Mouse (Mus musculus): Measurements from ENCODE around the gene Deup1. TPM values are rescaled to one million over a fixed set of nuclear protein-coding genes. Genes with fewer than 3 reads are reported as not detected.
"Not testable (repeated sequence)": the region's sequence is repeated elsewhere in the genome, so short reads cannot be mapped to it uniquely, and the experiment has no call there.

Deup1 gene
- polyA plus RNA-seq, 3 experiments from 2014 or later, result 0.20 to 0.70 (median 0.70) TPM

- ATAC-seq, result peak; percentile 41
Observed at GRCm38 (mm10) chr9:15587157-15587854, 40.4 kb downstream of the Deup1 start.

GRCm38 (mm10) chr9:15585956-15586355 lies 41.8 kb downstream of the Deup1 start:
- no peak for ATAC-seq

GRCm38 (mm10) chr9:15584209-15584608 lies 43.5 kb downstream of the Deup1 start:
- ATAC-seq, result no peak

- no peak for ATAC-seq
Observed at GRCm38 (mm10) chr9:15582026-15582425, 45.7 kb downstream of the Deup1 start.

GRCm38 (mm10) chr9:15580176-15580575 lies 47.6 kb downstream of the Deup1 start:
- peak; percentile 46 for ATAC-seq

- no peak for ATAC-seq
Observed at GRCm38 (mm10) chr9:15578946-15579345, 48.8 kb downstream of the Deup1 start.

GRCm38 (mm10) chr9:15578427-15578826 lies 49.3 kb downstream of the Deup1 start:
- ATAC-seq, result no peak

GRCm38 (mm10) chr9:15574750-15575454 lies 52.8 kb downstream of the Deup1 start:
- no peak for ATAC-seq

- ATAC-seq, result no peak
Observed at GRCm38 (mm10) chr9:15562353-15562752, 65.4 kb downstream of the Deup1 start.

- ATAC-seq, result no peak
Observed at GRCm38 (mm10) chr9:15560451-15560850, 67.3 kb downstream of the Deup1 start.

GRCm38 (mm10) chr9:15553322-15553721 lies 74.4 kb downstream of the Deup1 start:
- ATAC-seq, result no peak

GRCm38 (mm10) chr9:15551933-15552851 lies 75.5 kb downstream of the Deup1 start:
- ATAC-seq, result no peak

- not testable (repeated sequence) for ATAC-seq
Observed at GRCm38 (mm10) chr9:15551073-15551472, 76.7 kb downstream of the Deup1 start.

- ATAC-seq, result peak; percentile 83
Observed at GRCm38 (mm10) chr9:15550461-15550961, 77.2 kb downstream of the Deup1 start.

GRCm38 (mm10) chr9:15541735-15542354 lies 85.9 kb downstream of the Deup1 start:
- ATAC-seq, result no peak

- peak; percentile 51 for ATAC-seq
Observed at GRCm38 (mm10) chr9:15538979-15539533, 88.7 kb downstream of the Deup1 start.

- ATAC-seq, result no peak
Observed at GRCm38 (mm10) chr9:15537455-15538048, 90.2 kb downstream of the Deup1 start.

- no peak for ATAC-seq
Observed at GRCm38 (mm10) chr9:15536861-15537426, 90.8 kb downstream of the Deup1 start.

GRCm38 (mm10) chr9:15535418-15535817 lies 92.3 kb downstream of the Deup1 start:
- no peak for ATAC-seq

GRCm38 (mm10) chr9:15534110-15534509 lies 93.6 kb downstream of the Deup1 start:
- ATAC-seq, result no peak

All from inflammation-experienced regulatory T-cells, adult 6 months (primary cell).